Mouse (Mus musculus): ENCODE results near the gene Traip.

GRCm38 (mm10) chr9:107986376-107986775 lies 36.4 kb downstream of the Traip start:
- TF ChIP-seq CTCF (IDR thresholded peaks at IDR 0.05; ENCODE audit: low read depth) = peak; percentile 96
- no peak for TF ChIP-seq EP300 (optimal IDR thresholded peaks at IDR 0.05)

Measured in stomach, postnatal 0 days (tissue).